Mouse (Mus musculus) C2C12 (cell line): ENCODE results near the gene Defb21.

Source experiments
- CTCF ChIP-seq: IDR thresholded peaks from one replicate; pipeline ENCODE4 v1.5.1; 2011; ENCODE audit not compliant: control insufficient read depth, insufficient read depth, insufficient read length
- MYOG ChIP-seq: IDR thresholded peaks from one replicate; pipeline ENCODE4 v1.6.1; 2011; ENCODE audit not compliant: control insufficient read depth, insufficient read length; ENCODE audit errors: extremely low read depth

DNA sequence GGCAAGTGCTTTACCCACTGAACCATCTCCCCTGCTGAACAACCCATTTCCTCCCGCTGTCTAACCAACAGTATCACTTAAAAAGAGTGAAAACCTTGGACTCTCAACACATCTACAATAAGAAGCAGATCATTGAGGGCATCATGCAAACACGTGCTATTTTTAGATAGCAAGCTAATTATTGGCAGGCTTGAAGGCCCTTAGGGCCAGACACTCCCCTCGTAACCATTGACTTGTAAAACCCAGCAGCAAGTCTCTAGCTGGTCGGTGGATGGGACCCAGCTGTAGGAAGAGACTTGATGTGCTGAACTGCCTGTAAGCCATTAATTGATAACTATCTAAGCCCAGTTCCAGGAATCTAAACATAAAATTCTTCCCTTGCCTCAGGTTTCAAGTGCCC is 29.1 kb upstream of the Defb21 start:
- TF ChIP-seq CTCF (no peak), MYOG (no peak)
